Mouse (Mus musculus) neural tube, embryonic 11.5 days (tissue): ENCODE measurements around the gene Ncstn. TPM values are rescaled to one million over a fixed set of nuclear protein-coding genes. Genes with fewer than 3 reads are reported as not detected.

Source experiments
- ATAC-seq: fragments of 200-750 bp; cut with Nextera tagmentation; 2 replicates; pipeline ENCODE4 v1.8.0; 2017; ENCODE audit warnings: moderate number of reproducible peaks, mild to moderate bottlenecking, moderate TSS enrichment, moderate library complexity; ENCODE audit not compliant: insufficient read depth, low FRiP score, low TSS enrichment
- DNase-seq: peaks from one replicate; pipeline ENCODE4 v3.0.0-alpha.2; 2015; ENCODE audit warnings: low spot score
- H3K27ac ChIP-seq: fragments of 300-500 bp; sonication (generic); 2 replicates; pipeline ENCODE4 v1.5.1; 2014; ENCODE audit warnings: low read depth, mild to moderate bottlenecking, low read length
- H3K27me3 ChIP-seq: fragments of 300-500 bp; sonication (generic); 2 replicates; pipeline ENCODE4 v1.6.1; 2014; ENCODE audit warnings: mild to moderate bottlenecking, low read length, mixed read lengths; ENCODE audit not compliant: control insufficient read depth, insufficient read depth
- H3K36me3 ChIP-seq: fragments of 300-500 bp; sonication (generic); 2 replicates; pipeline ENCODE4 v1.6.1; 2014; ENCODE audit warnings: mild to moderate bottlenecking, low read length, moderate library complexity, mixed read lengths; ENCODE audit not compliant: control insufficient read depth, insufficient read depth
- H3K4me1 ChIP-seq: fragments of 300-500 bp; sonication (generic); 2 replicates; pipeline ENCODE4 v1.6.1; 2014; ENCODE audit warnings: low read length, mixed read lengths; ENCODE audit not compliant: control insufficient read depth, insufficient read depth
- H3K4me2 ChIP-seq: fragments of 300-500 bp; sonication (generic); 2 replicates; pipeline ENCODE4 v1.6.1; 2014; ENCODE audit warnings: low read depth, mild to moderate bottlenecking, moderate library complexity
- H3K4me3 ChIP-seq: fragments of 300-500 bp; sonication (generic); 2 replicates; pipeline ENCODE4 v1.5.1; 2014; ENCODE audit warnings: low read depth, low read length
- H3K9ac ChIP-seq: fragments of 300-500 bp; sonication (generic); 2 replicates; pipeline ENCODE4 v1.6.1; 2014; ENCODE audit warnings: mild to moderate bottlenecking, low read length
- H3K9me3 ChIP-seq: fragments of 300-500 bp; sonication (generic); 2 replicates; pipeline ENCODE4 v1.6.1; 2016; ENCODE audit warnings: low read length; ENCODE audit not compliant: control insufficient read depth
- WGBS: fragments of 180-500 bp; shearing (Covaris S2); extraction: QIAGEN DNeasy Blood & Tissue Kit; methylation state at CpG from one replicate; pipeline ENCODE4 v1.1.7; 2014; 5-methylcytosine and 5-hydroxymethylcytosine counted together
- polyA plus RNA-seq: library from polyadenylated mRNA; unstranded; fragments of >200 nt; fragmentation: Nextera tagmentation; extraction: Ambion mirVana; gene quantifications from 2 replicates; pipeline ENCODE4 v1.2.1, GENCODE M21; 2014

Gene Ncstn
- polyA plus RNA-seq, 1 experiment from 2014 or later = 132 TPM

DNA sequence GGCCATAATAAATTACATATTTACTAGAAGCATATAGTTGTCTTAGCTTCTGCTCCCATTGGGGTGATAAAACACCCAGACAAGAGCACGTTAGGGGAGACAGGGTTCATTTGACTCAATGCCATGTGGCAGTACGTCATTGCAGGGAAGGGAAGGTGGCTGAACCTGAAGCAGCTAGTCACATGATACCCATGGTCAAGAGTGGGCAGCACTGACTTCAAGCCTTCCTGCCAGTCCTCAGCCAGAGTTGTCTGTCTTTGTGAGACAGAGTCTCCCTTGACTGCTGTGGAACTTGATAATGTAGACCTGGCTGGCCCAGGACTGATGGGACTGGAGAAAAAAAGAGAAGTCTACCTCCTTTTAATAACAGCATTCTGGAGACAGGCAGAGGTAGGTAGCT lies 40.1 kb upstream of the Ncstn start:
- Histone ChIP-seq H3K27ac (no peak overlapping the region), H3K9me3 (no peaks in the 10 kb centered on the region), H3K4me2 (no peak overlapping the region), H3K4me1 (peaks cover 4% of the 10 kb centered on the region), H3K9ac (no peak overlapping the region), H3K36me3 (peaks cover 27% of the 10 kb centered on the region), H3K4me3 (no peak overlapping the region), H3K27me3 (no peaks in the 10 kb centered on the region)
- 80% methylated on average over 2 of the region's 2 CpGs for WGBS
- ATAC-seq (no peak), DNase-seq (no peak)

DNA sequence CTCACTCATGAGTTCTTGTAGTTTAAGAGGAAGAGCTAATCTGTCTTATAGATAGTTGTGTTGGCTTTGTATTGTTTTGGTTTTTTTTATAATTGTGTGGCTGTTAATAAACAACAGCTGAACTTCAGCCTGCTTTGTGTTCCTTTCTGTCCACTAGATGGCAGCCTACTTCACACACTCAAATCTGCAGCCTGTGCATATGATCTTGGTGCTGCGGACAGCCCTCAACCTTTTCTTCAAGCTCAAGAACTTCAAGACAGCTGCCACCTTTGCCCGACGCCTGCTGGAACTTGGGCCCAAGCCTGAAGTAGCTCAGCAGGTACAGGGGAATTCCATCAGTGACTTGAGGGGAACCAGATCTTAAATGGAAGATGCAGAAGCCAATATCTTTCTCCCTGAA lies 37.1 kb upstream of the Ncstn start:
- DNase-seq (peak; percentile 40), ATAC-seq (no peak)
- Histone ChIP-seq H3K27me3 (no peaks in the 10 kb centered on the region), H3K4me2 (no peak overlapping the region), H3K9me3 (no peaks in the 10 kb centered on the region), H3K9ac (no peak overlapping the region), H3K27ac (no peak overlapping the region), H3K4me3 (no peak overlapping the region), H3K4me1 (no peaks in the 10 kb centered on the region), H3K36me3 (peaks cover 35% of the 10 kb centered on the region)
- WGBS = 58% methylated on average over 3 of the region's 3 CpGs

DNA sequence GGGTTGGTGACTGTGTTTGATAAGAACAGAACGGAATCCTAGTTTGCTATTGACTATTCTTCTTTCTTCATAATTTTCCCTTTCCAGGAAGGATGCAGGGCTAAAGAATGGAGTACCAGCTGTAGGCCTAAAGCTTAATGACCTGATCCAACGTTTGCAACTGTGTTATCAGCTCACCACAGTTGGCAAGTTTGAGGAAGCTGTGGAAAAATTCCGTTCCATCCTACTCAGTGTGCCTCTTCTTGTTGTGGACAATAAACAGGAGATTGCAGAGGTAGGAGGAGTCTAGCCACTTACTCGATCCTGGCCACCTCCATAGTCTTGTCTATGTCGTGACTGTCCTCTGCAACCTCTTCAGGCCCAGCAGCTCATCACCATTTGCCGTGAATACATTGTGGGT lies 36.5 kb upstream of the Ncstn start:
- H3K9ac ChIP-seq = no peak overlapping the region
- H3K27ac ChIP-seq = no peak overlapping the region
- peaks cover 35% of the 10 kb centered on the region for H3K36me3 ChIP-seq
- H3K4me3 ChIP-seq = no peak overlapping the region
- H3K4me2 ChIP-seq = no peak overlapping the region
- H3K9me3 ChIP-seq = no peaks in the 10 kb centered on the region
- H3K27me3 ChIP-seq = no peaks in the 10 kb centered on the region
- ATAC-seq = no peak
- no peak for DNase-seq
- H3K4me1 ChIP-seq = no peaks in the 10 kb centered on the region
- 88% methylated on average over 6 of the region's 6 CpGs for WGBS

DNA sequence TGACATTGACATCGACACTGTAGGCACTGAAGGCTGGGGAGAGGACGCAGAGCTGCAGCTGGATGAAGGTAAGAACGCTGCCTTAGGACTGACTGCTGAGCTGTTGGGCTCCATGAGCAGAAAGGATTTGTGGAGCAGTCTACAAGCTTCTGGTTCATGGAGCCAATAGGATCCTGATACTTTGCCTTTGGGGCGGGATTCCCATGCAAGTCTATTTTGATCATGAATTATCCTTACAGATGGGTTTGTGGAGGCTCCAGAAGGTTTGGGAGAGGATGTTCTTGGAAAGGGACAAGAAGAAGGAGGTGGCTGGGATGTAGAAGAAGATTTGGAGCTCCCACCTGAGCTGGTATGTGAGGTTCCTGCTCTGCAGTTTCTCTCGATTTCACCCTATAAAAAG lies 34.4 kb upstream of the Ncstn start:
- H3K27me3 ChIP-seq = no peaks in the 10 kb centered on the region
- H3K36me3 ChIP-seq = peaks cover 35% of the 10 kb centered on the region
- H3K4me3 ChIP-seq = no peak overlapping the region
- no peaks in the 10 kb centered on the region for H3K9me3 ChIP-seq
- H3K27ac ChIP-seq = no peak overlapping the region
- no peak overlapping the region for H3K4me2 ChIP-seq
- ATAC-seq = no peak
- no peak for DNase-seq
- H3K4me1 ChIP-seq = no peaks in the 10 kb centered on the region
- H3K9ac ChIP-seq = no peak overlapping the region
- WGBS = 95% methylated on average over 5 of the region's 5 CpGs

DNA sequence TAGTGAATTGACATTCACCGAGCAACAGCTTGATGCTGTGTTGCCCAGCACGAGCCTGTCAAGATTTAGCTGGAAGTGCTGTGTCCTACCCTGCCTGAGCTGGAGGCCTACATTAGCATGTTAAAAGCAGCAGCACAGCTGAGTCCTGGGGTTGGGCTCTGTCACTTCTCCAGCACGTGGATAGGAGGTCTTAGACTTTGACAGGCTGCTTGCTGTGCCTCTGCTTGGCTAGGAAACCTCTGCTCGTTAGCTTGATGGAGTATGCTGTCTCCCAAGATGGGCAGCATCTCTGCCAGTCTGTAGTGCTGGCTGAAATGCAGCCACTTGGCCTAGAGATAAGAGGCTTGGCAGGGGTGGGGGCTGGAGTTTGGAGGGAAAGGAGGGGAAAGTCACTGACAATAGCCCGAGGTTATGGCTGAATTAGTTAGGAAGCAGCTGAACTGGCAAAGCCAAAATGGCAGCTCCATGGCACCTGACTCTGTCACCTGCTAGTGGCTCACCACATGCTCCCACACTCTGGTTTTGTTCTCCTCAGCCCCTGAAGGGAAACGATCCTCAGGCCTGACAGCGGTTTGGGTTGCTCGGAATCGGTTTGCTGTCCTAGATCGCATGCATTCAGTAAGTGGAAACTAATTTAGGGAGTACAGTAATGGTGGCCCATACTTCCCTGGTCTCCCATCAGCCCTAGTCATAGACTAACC lies 25.3 kb upstream of the Ncstn start:
- ATAC-seq (no peak), DNase-seq (no peak)
- H3K36me3 ChIP-seq = peaks cover 26% of the 10 kb centered on the region
- no peaks in the 10 kb centered on the region for H3K9me3 ChIP-seq
- WGBS = 77% methylated on average over 10 of the region's 10 CpGs
- no peaks in the 10 kb centered on the region for H3K27me3 ChIP-seq
- no peak overlapping the region for H3K27ac ChIP-seq
- no peak overlapping the region for H3K4me2 ChIP-seq
- no peak overlapping the region for H3K9ac ChIP-seq
- no peaks in the 10 kb centered on the region for H3K4me1 ChIP-seq
- no peak overlapping the region for H3K4me3 ChIP-seq

DNA sequence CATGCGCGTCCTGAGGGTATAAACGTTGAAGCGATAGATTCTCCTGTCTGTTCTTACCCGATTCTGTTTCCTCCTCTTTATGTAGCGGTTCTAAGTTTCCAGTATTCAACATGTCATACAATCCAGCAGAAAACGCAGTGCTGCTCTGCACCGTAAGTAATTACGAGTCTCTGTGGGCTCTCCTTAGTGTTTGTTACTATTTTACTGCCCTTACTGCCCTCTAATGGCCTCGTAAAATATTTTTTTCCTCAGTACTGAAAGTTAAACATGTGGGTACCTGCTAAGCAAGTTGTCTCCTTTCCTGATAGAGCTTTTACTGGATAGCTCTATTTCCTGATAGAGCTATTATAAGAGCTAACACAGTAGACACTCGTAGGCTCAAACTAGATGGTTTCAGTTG lies 22.5 kb upstream of the Ncstn start:
- Histone ChIP-seq H3K4me3 (no peak overlapping the region), H3K9me3 (no peaks in the 10 kb centered on the region), H3K4me2 (no peak overlapping the region), H3K4me1 (no peaks in the 10 kb centered on the region), H3K27me3 (no peaks in the 10 kb centered on the region), H3K27ac (no peak overlapping the region), H3K36me3 (peaks cover 32% of the 10 kb centered on the region), H3K9ac (no peak overlapping the region)
- DNase-seq = no peak
- ATAC-seq = no peak
- WGBS = 75% methylated on average over 11 of the region's 11 CpGs

DNA sequence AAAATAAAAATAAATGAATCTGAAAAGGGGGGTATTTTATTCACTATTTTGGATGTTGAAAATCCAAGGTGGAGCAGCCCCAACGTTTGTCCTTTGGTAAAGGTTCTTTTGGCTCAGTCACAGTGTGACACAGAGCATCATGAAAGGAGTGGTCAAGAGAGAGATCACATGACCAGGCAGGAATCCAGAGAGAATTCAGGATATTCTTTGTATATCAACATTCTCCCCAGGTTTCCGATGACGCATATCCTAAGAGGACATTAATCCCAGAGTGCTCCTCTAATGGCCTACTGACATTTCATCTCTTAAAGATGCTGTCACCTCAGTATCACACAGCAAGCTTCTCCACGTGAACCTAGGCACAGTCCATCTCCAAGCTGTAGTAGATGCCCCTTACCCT lies 21.0 kb upstream of the Ncstn start:
- H3K4me1 ChIP-seq = no peaks in the 10 kb centered on the region
- no peak overlapping the region for H3K27ac ChIP-seq
- H3K9me3 ChIP-seq = no peaks in the 10 kb centered on the region
- H3K4me3 ChIP-seq = no peak overlapping the region
- ATAC-seq (no peak), DNase-seq (no peak)
- no peak overlapping the region for H3K4me2 ChIP-seq
- peaks cover 31% of the 10 kb centered on the region for H3K36me3 ChIP-seq
- no peaks in the 10 kb centered on the region for H3K27me3 ChIP-seq
- H3K9ac ChIP-seq = no peak overlapping the region
- WGBS = 85% methylated on average over 4 of the region's 4 CpGs

DNA sequence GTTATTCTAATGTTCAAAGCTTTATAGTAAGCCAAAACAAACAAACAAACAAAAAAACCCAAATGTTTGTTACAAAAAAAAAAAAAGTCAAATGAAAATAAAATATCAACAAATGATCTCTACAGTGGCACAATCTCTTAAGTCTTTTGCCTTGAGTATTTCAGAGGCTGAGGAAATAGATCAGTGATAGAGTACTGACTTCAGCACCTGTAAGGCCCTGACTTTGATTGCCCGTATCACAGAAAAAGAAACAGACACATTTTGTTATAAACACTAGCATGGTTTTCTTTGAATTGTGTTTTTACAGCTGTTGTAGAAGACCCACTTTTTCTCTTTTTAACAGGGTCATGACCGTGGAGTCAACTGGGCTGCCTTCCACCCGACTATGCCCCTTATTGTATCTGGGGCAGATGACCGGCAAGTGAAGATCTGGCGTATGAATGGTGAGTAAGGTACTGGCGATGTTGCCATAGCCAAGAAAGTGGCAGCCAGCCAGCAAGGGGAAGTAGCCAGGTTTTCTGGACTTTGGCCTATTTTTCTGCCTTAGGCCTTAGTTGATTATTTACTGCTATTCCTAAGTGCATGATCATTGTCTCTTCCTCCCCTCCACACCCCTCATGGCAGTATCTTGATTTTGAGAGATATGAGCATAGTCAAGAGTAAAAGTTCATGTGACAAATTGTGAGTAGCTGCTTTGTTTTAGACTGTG lies 16.9 kb upstream of the Ncstn start:
- H3K9ac ChIP-seq = no peak overlapping the region
- H3K4me3 ChIP-seq = no peak overlapping the region
- DNase-seq (no peak), ATAC-seq (no peak)
- H3K9me3 ChIP-seq = no peaks in the 10 kb centered on the region
- WGBS = 82% methylated on average over 6 of the region's 6 CpGs
- H3K4me1 ChIP-seq = no peaks in the 10 kb centered on the region
- peaks cover 22% of the 10 kb centered on the region for H3K36me3 ChIP-seq
- no peak overlapping the region for H3K27ac ChIP-seq
- no peak overlapping the region for H3K4me2 ChIP-seq
- H3K27me3 ChIP-seq = no peaks in the 10 kb centered on the region

GRCm38 (mm10) chr1:172095202-172095601 lies 12.6 kb upstream of the Ncstn start:
- H3K4me3 ChIP-seq = no peak overlapping the region
- no peak overlapping the region for H3K27ac ChIP-seq
- ATAC-seq (no peak), DNase-seq (no peak)
- no peak overlapping the region for H3K4me2 ChIP-seq
- peaks cover 11% of the 10 kb centered on the region for H3K36me3 ChIP-seq
- 64% methylated on average over 6 of the region's 6 CpGs for WGBS
- no peak overlapping the region for H3K9ac ChIP-seq
- no peaks in the 10 kb centered on the region for H3K9me3 ChIP-seq
- H3K27me3 ChIP-seq = no peaks in the 10 kb centered on the region
- H3K4me1 ChIP-seq = no peaks in the 10 kb centered on the region
